Mouse (Mus musculus) hindbrain, embryonic 16.5 days (tissue): Measurements from ENCODE around the gene Asb8. TPM values are rescaled to one million over a fixed set of nuclear protein-coding genes. Genes with fewer than 3 reads are reported as not detected.

Source experiments
- ATAC-seq: fragments of 200-750 bp; cut with Nextera tagmentation; 2 replicates; pipeline ENCODE4 v1.8.0; 2017; ENCODE audit warnings: moderate TSS enrichment, moderate library complexity
- H3K27ac ChIP-seq: fragments of 300-500 bp; sonication (generic); 2 replicates; pipeline ENCODE4 v1.5.1; 2014; ENCODE audit warnings: low read depth, mild to moderate bottlenecking, control low read depth, low read length, moderate library complexity
- H3K27me3 ChIP-seq: fragments of 300-500 bp; sonication (generic); replicated peaks from 2 replicates; pipeline ENCODE4 v1.6.1; 2014; ENCODE audit warnings: low read length; ENCODE audit not compliant: control insufficient read depth, insufficient read depth
- H3K36me3 ChIP-seq: fragments of 300-500 bp; sonication (generic); 2 replicates; pipeline ENCODE4 v1.6.1; 2014; ENCODE audit warnings: mild to moderate bottlenecking, low read length, moderate library complexity, mixed read lengths; ENCODE audit not compliant: control insufficient read depth, insufficient read depth
- H3K4me1 ChIP-seq: fragments of 300-500 bp; sonication (generic); 2 replicates; pipeline ENCODE4 v1.6.1; 2014; ENCODE audit warnings: low read depth, low read length; ENCODE audit not compliant: control insufficient read depth, insufficient read depth
- H3K4me2 ChIP-seq: fragments of 300-500 bp; sonication (generic); 2 replicates; pipeline ENCODE4 v1.6.1; 2014; ENCODE audit warnings: mild to moderate bottlenecking, low read length, control low read depth, moderate library complexity
- H3K4me3 ChIP-seq: fragments of 300-500 bp; sonication (generic); 2 replicates; pipeline ENCODE4 v1.5.1; 2014; ENCODE audit warnings: mild to moderate bottlenecking, low read length, control low read depth, moderate library complexity
- H3K9ac ChIP-seq: fragments of 300-500 bp; sonication (generic); 2 replicates; pipeline ENCODE4 v1.6.1; 2014; ENCODE audit warnings: low read depth, mild to moderate bottlenecking, control low read depth, low read length, moderate library complexity
- H3K9me3 ChIP-seq: fragments of 300-500 bp; sonication (generic); 2 replicates; pipeline ENCODE4 v1.6.1; 2014; ENCODE audit warnings: mild to moderate bottlenecking, low read length, moderate library complexity; ENCODE audit not compliant: control insufficient read depth
- WGBS: fragments of 180-500 bp; shearing (Covaris S2); extraction: QIAGEN DNeasy Blood & Tissue Kit; methylation state at CpG from one replicate; pipeline ENCODE4 v1.1.7; 2014; 5-methylcytosine and 5-hydroxymethylcytosine counted together
- polyA plus RNA-seq: library from polyadenylated mRNA; unstranded; fragments of >200 nt; fragmentation: Nextera tagmentation; extraction: Ambion mirVana; gene quantifications from 2 replicates; pipeline ENCODE4 v1.2.1, GENCODE M21; 2015

Gene Asb8
- polyA plus RNA-seq, 1 experiment from 2014 or later: 61.0 TPM

DNA sequence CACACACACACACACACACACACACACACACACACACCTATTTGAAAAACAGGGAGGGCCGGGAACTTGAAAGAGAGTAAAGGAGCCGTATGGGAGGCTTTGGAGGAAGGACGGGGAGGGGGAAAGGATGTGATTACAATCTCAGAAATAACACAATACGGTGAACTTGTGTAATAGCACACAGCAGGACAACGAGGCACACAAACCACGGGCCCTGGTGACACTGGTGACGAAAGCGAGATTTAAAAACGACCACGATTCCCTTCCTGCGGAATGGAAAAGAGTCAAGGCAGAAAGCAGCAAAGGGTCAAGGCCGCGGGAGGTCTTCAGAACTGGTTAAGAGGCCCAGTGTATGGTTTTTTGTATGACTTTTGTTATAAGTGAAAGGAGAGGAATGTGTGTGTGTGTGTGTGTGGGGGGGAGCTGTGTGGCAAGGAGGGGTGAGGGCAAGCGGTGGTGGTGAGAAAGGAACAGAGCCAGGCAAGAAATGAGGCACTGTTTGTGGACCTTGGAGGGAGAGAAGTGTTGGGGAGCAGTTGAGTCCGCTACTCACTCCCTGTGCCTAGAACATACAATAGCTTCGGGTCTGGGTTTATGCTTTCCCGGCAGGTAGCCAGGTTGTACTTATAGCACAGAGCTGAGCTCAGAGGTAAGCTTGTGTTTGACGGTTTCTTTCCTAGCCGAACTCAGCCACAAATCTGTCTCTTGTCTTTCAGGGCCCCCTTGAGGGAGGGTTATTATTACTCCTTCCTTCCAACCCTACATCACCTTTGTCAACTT, 4.2 kb downstream of the Asb8 start:
- no peaks in the 10 kb centered on the region for H3K36me3 ChIP-seq
- H3K4me2 ChIP-seq: no peak overlapping the region
- no peaks in the 10 kb centered on the region for H3K9me3 ChIP-seq
- no peaks in the 10 kb centered on the region for H3K27me3 ChIP-seq
- no peak overlapping the region for H3K4me3 ChIP-seq
- 53% methylated on average over 19 of the region's 19 CpGs for WGBS
- ATAC-seq: no peak
- H3K27ac ChIP-seq: no peak overlapping the region
- H3K9ac ChIP-seq: no peak overlapping the region
- no peaks in the 10 kb centered on the region for H3K4me1 ChIP-seq

DNA sequence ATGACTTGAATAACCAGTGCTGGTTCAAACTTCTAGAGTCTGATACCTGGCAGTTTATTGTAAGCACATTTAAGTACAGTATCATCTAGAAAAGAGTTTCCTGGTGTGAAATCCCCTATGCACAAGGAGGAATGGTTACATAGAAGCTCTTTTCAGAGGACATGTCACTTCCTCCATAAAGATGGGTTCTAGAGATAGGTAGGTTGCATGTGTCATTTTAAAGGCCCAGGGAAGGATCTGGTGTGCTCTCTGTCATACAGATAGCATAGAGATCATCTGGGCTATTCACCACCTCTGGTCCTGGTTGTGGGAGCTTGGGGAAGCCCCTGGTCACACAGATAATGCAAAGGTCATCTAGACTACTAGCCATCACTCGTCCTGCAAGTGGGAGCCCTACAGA, 8.2 kb downstream of the Asb8 start:
- Histone ChIP-seq H3K9me3 (no peaks in the 10 kb centered on the region), H3K27ac (no peak overlapping the region), H3K9ac (no peak overlapping the region), H3K4me2 (no peak overlapping the region), H3K4me3 (no peak overlapping the region), H3K4me1 (no peaks in the 10 kb centered on the region), H3K36me3 (no peaks in the 10 kb centered on the region), H3K27me3 (no peaks in the 10 kb centered on the region)
- ATAC-seq: no peak
- WGBS: 69% methylated on average over 1 of the region's 1 CpGs

DNA sequence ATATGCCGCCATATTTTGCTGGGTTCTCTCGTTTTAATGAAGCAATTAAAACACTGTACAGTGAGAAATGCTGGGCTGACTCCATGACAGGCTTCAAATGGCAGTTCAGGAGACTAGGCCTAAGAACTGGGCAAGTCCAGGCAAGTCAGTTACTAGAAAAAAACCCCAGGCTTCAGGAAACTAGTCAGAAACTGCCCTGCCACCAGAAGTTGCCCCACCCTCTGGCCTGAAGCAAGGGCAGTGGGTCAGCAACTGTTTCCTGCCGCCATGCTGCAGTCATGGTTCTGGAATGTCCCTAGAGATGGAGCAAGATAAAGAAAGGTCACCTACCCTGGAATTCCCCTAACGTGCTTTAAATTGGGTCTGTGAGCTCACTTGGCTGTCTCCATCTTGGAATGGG, 9.5 kb downstream of the Asb8 start:
- H3K27ac ChIP-seq: no peak overlapping the region
- 71% methylated on average over 4 of the region's 4 CpGs for WGBS
- H3K36me3 ChIP-seq: no peaks in the 10 kb centered on the region
- H3K27me3 ChIP-seq: no peaks in the 10 kb centered on the region
- H3K4me1 ChIP-seq: no peaks in the 10 kb centered on the region
- ATAC-seq: no peak
- no peaks in the 10 kb centered on the region for H3K9me3 ChIP-seq
- H3K4me2 ChIP-seq: no peak overlapping the region
- no peak overlapping the region for H3K4me3 ChIP-seq
- H3K9ac ChIP-seq: no peak overlapping the region

DNA sequence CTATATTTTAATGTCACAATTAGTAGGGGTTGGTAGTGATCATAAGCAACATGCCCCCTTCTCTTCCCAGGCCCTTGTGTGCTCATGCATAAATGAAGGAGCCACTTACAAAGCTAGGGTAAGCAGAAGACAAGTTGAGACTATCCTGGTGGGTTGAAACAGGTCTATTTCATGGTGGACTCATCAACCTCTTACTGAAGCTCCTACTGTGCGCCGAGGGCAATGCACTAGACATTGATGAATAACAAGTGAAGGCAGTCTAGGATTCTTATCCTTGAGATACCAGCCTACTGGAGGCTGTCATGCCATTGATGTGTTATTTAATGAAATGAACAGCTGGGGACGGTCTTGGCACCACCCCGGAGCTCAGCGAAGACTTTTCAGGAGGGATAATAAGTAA, 10.2 kb downstream of the Asb8 start:
- ATAC-seq: no peak
- H3K27me3 ChIP-seq: no peaks in the 10 kb centered on the region
- 92% methylated on average over 5 of the region's 5 CpGs for WGBS
- H3K27ac ChIP-seq: no peak overlapping the region
- H3K4me3 ChIP-seq: no peak overlapping the region
- no peaks in the 10 kb centered on the region for H3K36me3 ChIP-seq
- H3K9me3 ChIP-seq: no peaks in the 10 kb centered on the region
- no peaks in the 10 kb centered on the region for H3K4me1 ChIP-seq
- H3K9ac ChIP-seq: no peak overlapping the region
- H3K4me2 ChIP-seq: no peak overlapping the region

DNA sequence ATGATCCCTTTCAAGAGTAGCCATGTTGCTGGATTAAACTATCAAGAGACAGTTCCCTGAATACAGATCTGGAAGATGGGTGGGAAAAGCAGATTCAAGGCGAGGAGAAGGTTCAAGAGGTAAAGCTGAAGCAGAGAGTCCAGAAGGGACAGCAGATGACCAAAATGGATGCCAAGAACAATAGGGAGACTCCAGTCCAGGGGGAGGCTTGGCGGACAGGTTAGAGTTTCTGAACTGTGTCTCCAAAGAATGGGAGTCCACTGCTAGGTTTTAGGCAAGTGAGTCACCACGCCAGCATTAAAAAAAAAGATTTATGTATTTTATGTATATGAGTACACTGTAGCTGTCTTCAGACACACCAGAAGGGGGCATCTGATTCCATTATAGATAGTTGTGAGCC, 10.8 kb downstream of the Asb8 start:
- Histone ChIP-seq H3K27ac (no peak overlapping the region), H3K9ac (no peak overlapping the region), H3K27me3 (no peaks in the 10 kb centered on the region), H3K9me3 (no peaks in the 10 kb centered on the region), H3K4me3 (no peak overlapping the region), H3K36me3 (no peaks in the 10 kb centered on the region), H3K4me2 (no peak overlapping the region), H3K4me1 (no peaks in the 10 kb centered on the region)
- WGBS: 87% methylated on average over 3 of the region's 3 CpGs
- ATAC-seq: no peak

DNA sequence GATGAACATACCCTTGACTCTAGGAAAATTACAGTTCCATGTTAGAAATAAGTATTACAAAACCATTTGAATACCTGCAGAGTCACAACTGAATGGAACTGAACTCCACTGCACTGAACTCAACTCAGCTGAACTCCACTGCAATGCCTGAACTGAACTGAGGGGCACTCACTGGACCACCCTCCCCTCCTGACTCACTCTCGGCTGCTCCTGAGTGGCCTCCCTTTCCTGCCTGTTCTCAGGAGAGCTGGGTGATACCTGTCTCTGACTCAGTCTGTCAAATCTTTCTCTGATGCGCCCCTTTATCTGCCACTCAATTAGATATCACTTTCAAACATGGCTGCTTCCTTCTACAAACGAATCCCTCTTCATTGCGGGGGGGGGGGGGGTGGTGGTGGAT, 11.3 kb downstream of the Asb8 start:
- Histone ChIP-seq H3K4me2 (no peak overlapping the region), H3K9ac (no peak overlapping the region), H3K4me1 (no peaks in the 10 kb centered on the region), H3K9me3 (no peaks in the 10 kb centered on the region), H3K36me3 (no peaks in the 10 kb centered on the region), H3K27ac (no peak overlapping the region), H3K27me3 (no peaks in the 10 kb centered on the region), H3K4me3 (no peak overlapping the region)
- no peak for ATAC-seq
- WGBS: 63% methylated on average over 4 of the region's 4 CpGs

DNA sequence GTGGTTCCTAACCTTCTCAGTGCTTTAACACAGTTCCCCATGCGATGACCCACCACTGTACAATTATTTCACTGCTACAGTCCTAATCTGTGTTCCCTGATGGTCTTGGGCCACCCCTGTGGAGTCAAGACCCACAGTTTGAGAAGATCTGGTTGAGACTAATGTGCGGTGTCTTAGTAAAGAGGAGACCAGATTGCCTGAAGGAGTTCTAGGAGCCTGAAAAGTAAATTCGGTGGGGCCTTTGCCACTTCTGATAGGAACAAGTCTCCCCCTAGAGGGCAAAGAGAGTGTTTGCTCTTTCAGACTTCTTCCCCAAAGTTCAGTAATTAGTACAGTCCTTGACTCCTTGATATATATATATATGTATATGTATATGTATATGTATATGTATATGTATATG, 11.8 kb downstream of the Asb8 start:
- no peak overlapping the region for H3K4me2 ChIP-seq
- H3K9me3 ChIP-seq: no peaks in the 10 kb centered on the region
- 37% methylated on average over 3 of the region's 3 CpGs for WGBS

DNA sequence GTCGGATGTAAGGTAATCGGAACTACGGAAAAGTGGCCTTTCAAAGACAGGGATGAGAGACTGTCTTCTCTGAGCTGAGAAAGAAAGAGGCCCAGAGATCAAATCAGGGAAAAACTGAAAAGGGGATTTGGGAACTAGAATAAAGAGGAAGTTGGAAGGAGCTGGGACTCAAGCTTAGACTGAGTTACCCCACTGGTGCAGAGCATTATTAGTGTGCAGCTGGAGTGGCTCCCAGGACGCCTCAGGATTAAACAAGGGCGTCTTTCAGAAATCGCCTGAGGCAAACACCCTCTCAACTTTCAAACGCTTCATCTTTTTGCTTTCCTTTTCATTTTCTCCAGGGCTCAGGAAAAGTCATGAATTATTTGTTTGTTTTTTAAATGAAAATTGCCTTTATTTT, 12.5 kb downstream of the Asb8 start:
- H3K4me1 ChIP-seq: no peaks in the 10 kb centered on the region
- H3K4me2 ChIP-seq: no peak overlapping the region
- no peak for ATAC-seq
- no peaks in the 10 kb centered on the region for H3K27me3 ChIP-seq
- no peak overlapping the region for H3K9ac ChIP-seq
- no peaks in the 10 kb centered on the region for H3K36me3 ChIP-seq
- no peaks in the 10 kb centered on the region for H3K9me3 ChIP-seq
- no peak overlapping the region for H3K4me3 ChIP-seq
- no peak overlapping the region for H3K27ac ChIP-seq
- 70% methylated on average over 7 of the region's 7 CpGs for WGBS

More for the DNA sequence above, 11.8 kb downstream of the Asb8 start:
- no peak overlapping the region for H3K27ac ChIP-seq
- H3K27me3 ChIP-seq: no peaks in the 10 kb centered on the region
- H3K4me3 ChIP-seq: no peak overlapping the region
- no peaks in the 10 kb centered on the region for H3K36me3 ChIP-seq
- no peak for ATAC-seq
- H3K9ac ChIP-seq: no peak overlapping the region
- H3K4me1 ChIP-seq: no peaks in the 10 kb centered on the region

DNA sequence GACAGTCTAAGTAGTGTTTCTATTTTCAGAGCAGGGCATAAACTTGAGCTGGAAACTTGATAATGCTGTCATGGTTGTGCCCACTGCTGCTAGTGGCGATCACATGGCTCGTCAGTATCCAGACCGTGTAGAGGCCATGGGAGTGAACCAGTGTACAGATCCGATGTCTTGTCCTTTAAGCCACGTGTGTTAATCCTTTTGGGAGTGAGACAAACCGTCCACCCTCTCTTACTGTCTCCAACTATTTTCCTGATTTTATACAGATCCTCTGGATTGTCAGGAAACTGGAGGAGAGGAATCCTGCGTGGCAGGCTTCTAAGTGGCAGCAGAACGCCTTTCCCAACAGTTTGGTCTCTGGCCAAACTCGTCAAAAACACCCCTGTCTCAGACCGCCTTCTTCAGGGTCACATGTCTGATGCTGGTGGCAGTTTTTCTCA, 16.2 kb downstream of the Asb8 start:
- no peak for ATAC-seq
- Histone ChIP-seq H3K27ac (no peak overlapping the region), H3K4me3 (no peak overlapping the region), H3K9me3 (no peaks in the 10 kb centered on the region), H3K27me3 (no peaks in the 10 kb centered on the region), H3K4me2 (no peak overlapping the region), H3K9ac (no peak overlapping the region), H3K36me3 (no peaks in the 10 kb centered on the region), H3K4me1 (peaks cover 10% of the 10 kb centered on the region)
- 79% methylated on average over 10 of the region's 10 CpGs for WGBS
